In genomic region chr19:60973508-60973907, GRCm38 (mm10) we compare ENCODE assay signal across 21 mouse cellular contexts.
DNase-seq lines count a peak whose midpoint lies in the region; ATAC-seq and TF ChIP-seq lines count a peak whose summit lies in the region.
"Had no signal": no experiment of that assay in that cellular context is flagged by ENCODE, and none has a peak within 500 bp of the region (broad histone marks: within the 10 kb centered on the region; RNA-seq: fewer than 3 reads in every experiment).

No protein-coding gene starts in this region.

- H3K27ac ChIP-seq in lung, postnatal 0 days (ENCODE audit: low read length), result peak overlapping the region; percentile 78
- no peak overlapping the region for H3K27ac ChIP-seq in liver, embryonic 12.5 days
- H3K27ac ChIP-seq: embryonic facial prominence, embryonic 10.5 days; embryonic facial prominence, embryonic 12.5 days; forebrain, embryonic 13.5 days; forebrain, embryonic 15.5 days had no signal

- no peaks in the 10 kb centered on the region for H3K36me3 ChIP-seq in lung, postnatal 0 days (ENCODE audit: insufficient read depth, low read length)
- no peaks in the 10 kb centered on the region for H3K36me3 ChIP-seq in liver, embryonic 12.5 days
- H3K36me3 ChIP-seq: embryonic facial prominence, embryonic 10.5 days; embryonic facial prominence, embryonic 12.5 days; forebrain, embryonic 15.5 days; G1E had no signal

- TF ChIP-seq EP300 in lung, postnatal 0 days (IDR thresholded peaks at IDR 0.05), result no peak

- no peak for DNase-seq in lung, postnatal 0 days (ENCODE audit: low spot score)
- no peak for DNase-seq in lung, postnatal 10 days
- DNase-seq in 3T3-L1 (ENCODE audit: low read depth, low spot score), result peak; percentile 69
- DNase-seq in brain, adult 2 months (ENCODE audit: low read depth, low spot score), result peak; percentile 23
- DNase-seq in spleen, postnatal 4 days (ENCODE audit: low spot score in 2 of 2), result no peak
- DNase-seq in MN1 (ENCODE audit: low spot score), result no peak
- DNase-seq: adrenal gland, adult 2 months; adrenal gland, postnatal 10 days; adrenal gland, postnatal 25 days; cerebellum, adult 11-12 months; cerebellum, adult 9-10 months; cerebellum, postnatal 10 days; forebrain, postnatal 0 days had no signal

- H3K9me3 ChIP-seq in lung, postnatal 0 days (ENCODE audit: low read length), result no peaks in the 10 kb centered on the region
- H3K9me3 ChIP-seq in liver, embryonic 12.5 days (replicated peaks), result no peaks in the 10 kb centered on the region
- H3K9me3 ChIP-seq: embryonic facial prominence, embryonic 10.5 days; embryonic facial prominence, embryonic 12.5 days; forebrain, embryonic 13.5 days; forebrain, embryonic 15.5 days; G1E had no signal

- ATAC-seq in lung, postnatal 0 days, result no peak
- ATAC-seq in liver, embryonic 12.5 days, result no peak
- ATAC-seq: forebrain, embryonic 13.5 days; forebrain, embryonic 15.5 days; forebrain, postnatal 0 days; Patski had no signal

- no peak overlapping the region for H3K4me3 ChIP-seq in lung, postnatal 0 days (ENCODE audit: low read depth, low read length)
- no peak overlapping the region for H3K4me3 ChIP-seq in liver, embryonic 12.5 days
- H3K4me3 ChIP-seq: embryonic facial prominence, embryonic 10.5 days; embryonic facial prominence, embryonic 12.5 days; forebrain, embryonic 13.5 days; forebrain, embryonic 15.5 days had no signal

- TF ChIP-seq CTCF in lung, postnatal 0 days (IDR thresholded peaks at IDR 0.05), result no peak

- no peak overlapping the region for H3K9ac ChIP-seq in lung, postnatal 0 days (replicated peaks; ENCODE audit: low read depth)
- no peak overlapping the region for H3K9ac ChIP-seq in liver, embryonic 12.5 days
- H3K9ac ChIP-seq: embryonic facial prominence, embryonic 12.5 days; forebrain, embryonic 13.5 days; forebrain, embryonic 15.5 days; forebrain, postnatal 0 days had no signal

- 0 out of 2 replicates have a peak, but pooled peaks cover 3% of the 10 kb centered on the region for H3K4me1 ChIP-seq in lung, postnatal 0 days (ENCODE audit: insufficient read depth, low read depth, low read length)
- H3K4me1 ChIP-seq in liver, embryonic 12.5 days, result no peaks in the 10 kb centered on the region
- H3K4me1 ChIP-seq: embryonic facial prominence, embryonic 10.5 days; embryonic facial prominence, embryonic 12.5 days; forebrain, embryonic 13.5 days; forebrain, embryonic 15.5 days had no signal

- 66% methylated on average over 2 of the region's 2 CpGs for WGBS in lung, postnatal 0 days
- 77% methylated on average over 2 of the region's 2 CpGs for WGBS in liver, embryonic 12.5 days (ENCODE audit: insufficient replicate concordance)

- H3K4me2 ChIP-seq in lung, postnatal 0 days (replicated peaks; ENCODE audit: low read depth, low read length), result no peak overlapping the region
- no peak overlapping the region for H3K4me2 ChIP-seq in liver, embryonic 12.5 days
- H3K4me2 ChIP-seq: embryonic facial prominence, embryonic 12.5 days; forebrain, embryonic 13.5 days; forebrain, embryonic 15.5 days had no signal

- no peaks in the 10 kb centered on the region for H3K27me3 ChIP-seq in lung, postnatal 0 days (replicated peaks; ENCODE audit: insufficient read depth, low read length)
- no peaks in the 10 kb centered on the region for H3K27me3 ChIP-seq in liver, embryonic 12.5 days (replicated peaks)
- H3K27me3 ChIP-seq: CH12.LX; embryonic facial prominence, embryonic 12.5 days; forebrain, embryonic 13.5 days; forebrain, embryonic 15.5 days; Patski had no signal

Comparison
In these comparisons a context has a peak if more than half of its experiments do, and no peak if none do; other contexts are left out.
1. DNase-seq: peak in 3T3-L1 (single experiment) and brain, adult 2 months (single experiment); none in lung, postnatal 0 days (single experiment), lung, postnatal 10 days (single experiment), spleen, postnatal 4 days (0 of 2) and MN1 (single experiment).